Mouse (Mus musculus) forebrain, embryonic 12.5 days (tissue): ENCODE data around the gene Tekt1. TPM values are rescaled to one million over a fixed set of nuclear protein-coding genes. Genes with fewer than 3 reads are reported as not detected.

ENCODE experiments used
- microRNA-seq: library from miRNA; unstranded; fragments of <30 nt; microRNA quantifications from one replicate; pipeline ENCODE4, GENCODE M21; 2017
- polyA plus RNA-seq: library from polyadenylated mRNA; unstranded; fragments of >200 nt; fragmentation: Nextera tagmentation; extraction: Ambion mirVana; gene quantifications from 2 replicates; pipeline ENCODE4 v1.2.1, GENCODE M21; 2016

Tekt1 gene
- polyA plus RNA-seq, 1 experiment from 2014 or later, result 6.7 TPM

Small RNA genes within 50 kb of the gene (microRNA-seq; reads per million reads assigned to microRNA genes)
- gene Mir6338, result not detected

Other genes starting within 250 kb of the Tekt1 start
- 0.41 and 0.58 TPM in 2 replicates for gene Pitpnm3, start 226.7 kb downstream of the Tekt1 start, polyA plus RNA-seq
- gene Gm43951, start 155.6 kb downstream of the Tekt1 start, polyA plus RNA-seq, result 0.73 and 0.83 TPM in 2 replicates
- 20.8 and 25.7 TPM in 2 replicates for gene 4933427D14Rik, start 155.0 kb downstream of the Tekt1 start, polyA plus RNA-seq
- 139 and 143 TPM in 2 replicates for gene Txndc17, start 154.9 kb downstream of the Tekt1 start, polyA plus RNA-seq
- gene Med31, start 146.8 kb downstream of the Tekt1 start, polyA plus RNA-seq, result 54.8 and 55.8 TPM in 2 replicates
- not detected in 2 replicates for gene Slc13a5, start 95.2 kb downstream of the Tekt1 start, polyA plus RNA-seq
- gene Xaf1, start 60.8 kb downstream of the Tekt1 start, polyA plus RNA-seq, result 1.6 TPM in 2 replicates
- gene Fbxo39, start 48.0 kb downstream of the Tekt1 start, polyA plus RNA-seq, result not detected in 2 replicates
- 5.2 and 5.5 TPM in 2 replicates for gene Smtnl2, start 49.3 kb upstream of the Tekt1 start, polyA plus RNA-seq
- not detected in 2 replicates for gene Ggt6, start 73.1 kb upstream of the Tekt1 start, polyA plus RNA-seq
- gene Mybbp1a, start 78.9 kb upstream of the Tekt1 start, polyA plus RNA-seq, result 158 and 160 TPM in 2 replicates
- gene Spns2, start 127.5 kb upstream of the Tekt1 start, polyA plus RNA-seq, result 4.9 and 5.4 TPM in 2 replicates
- gene Spns3, start 188.1 kb upstream of the Tekt1 start, polyA plus RNA-seq, result not detected in 2 replicates
- 106 and 113 TPM in 2 replicates for gene Ube2g1, start 244.8 kb upstream of the Tekt1 start, polyA plus RNA-seq